Mouse (Mus musculus): Measurements from ENCODE around the gene Gm17584. TPM values are rescaled to one million over a fixed set of nuclear protein-coding genes. Genes with fewer than 3 reads are reported as not detected.
"Not testable (repeated sequence)": the region's sequence is repeated elsewhere in the genome, so short reads cannot be mapped to it uniquely, and the experiment has no call there.

Gene Gm17584
- not detected for total RNA-seq (2021)
- long read RNA-seq, experiment 1: 0 reads
- long read RNA-seq, experiment 2: 0 reads

GRCm38 (mm10) chrX:124500263-124500662, at the start of gene Gm17584:
Gm17584 (plus strand) TSS chrX:124500563.
- not testable (repeated sequence) for DNase-seq (ENCODE audit: low spot score in 2 of 2)

Other genes with a start within 250 kb of the Gm17584 start
- gene Gm17469, start 129.3 kb downstream of the Gm17584 start, total RNA-seq (2021): not detected